Comparison of ENCODE assay signal across 9 mouse cellular contexts in genomic region chr4:155200861-155201390, GRCm38 (mm10). TPM values are rescaled to one million over a fixed set of nuclear protein-coding genes. Genes with fewer than 3 reads are reported as not detected.
DNase-seq lines count a peak whose midpoint lies in the region; ATAC-seq and TF ChIP-seq lines count a peak whose summit lies in the region.
"Had no signal": no experiment of that assay in that cellular context is flagged by ENCODE, and none has a peak within 500 bp of the region (broad histone marks: within the 10 kb centered on the region; RNA-seq: fewer than 3 reads in every experiment).

No protein-coding gene starts in this region.

- no peak for ATAC-seq in heart, embryonic 13.5 days (ENCODE audit: extremely low read depth, insufficient number of reproducible peaks, low FRiP score, low TSS enrichment)
- no peak for ATAC-seq in embryonic facial prominence, embryonic 12.5 days (ENCODE audit: insufficient number of reproducible peaks, insufficient read depth, low FRiP score, low TSS enrichment)
- peak; percentile 60 for ATAC-seq in lung, postnatal 0 days

- no peak overlapping the region for H3K9ac ChIP-seq in heart, embryonic 13.5 days
- H3K9ac ChIP-seq in embryonic facial prominence, embryonic 12.5 days, result no peak overlapping the region
- H3K9ac ChIP-seq in lung, postnatal 0 days (replicated peaks; ENCODE audit: low read depth), result no peak overlapping the region

- intact Hi-C loops in heart, postnatal 36 days (cut with DNase I), result no loop called here

- no peak for DNase-seq in heart, postnatal 36 days
- peak; percentile 74 to 82 for DNase-seq in B cell, adult 2 months
- DNase-seq in lung, postnatal 0 days (ENCODE audit: low spot score), result peak; percentile 78
- DNase-seq in urinary bladder, postnatal 14 days (ENCODE audit: low spot score), result no peak
- DNase-seq in right cerebral cortex, adult 2 months (ENCODE audit: low spot score in 2 of 2), result no peak
- no peak for DNase-seq in adrenal gland, adult 8-10 months
- DNase-seq: kidney, postnatal 4 days had no signal

- no peak overlapping the region for H3K4me3 ChIP-seq in heart, embryonic 13.5 days
- no peak overlapping the region for H3K4me3 ChIP-seq in embryonic facial prominence, embryonic 12.5 days
- no peak overlapping the region for H3K4me3 ChIP-seq in lung, postnatal 0 days (ENCODE audit: low read depth, low read length)

- 0 out of 2 replicates have a peak overlapping the region, but pooled peaks have one; percentile 6 for H3K4me2 ChIP-seq in heart, embryonic 13.5 days
- H3K4me2 ChIP-seq in embryonic facial prominence, embryonic 12.5 days (replicated peaks), result no peak overlapping the region
- H3K4me2 ChIP-seq in lung, postnatal 0 days (replicated peaks; ENCODE audit: low read depth, low read length), result no peak overlapping the region

- peak overlapping the region; percentile 49; the same call in 1 of the 2 replicates for H3K27ac ChIP-seq in heart, embryonic 13.5 days (replicated peaks)
- H3K27ac ChIP-seq in embryonic facial prominence, embryonic 12.5 days, result 0 out of 2 replicates have a peak overlapping the region, but pooled peaks have one; percentile 24
- peak overlapping the region; percentile 71 for H3K27ac ChIP-seq in lung, postnatal 0 days (ENCODE audit: low read length)

- peaks cover 98% of the 10 kb centered on the region for H3K4me1 ChIP-seq in heart, embryonic 13.5 days
- H3K4me1 ChIP-seq in embryonic facial prominence, embryonic 12.5 days, result peaks cover 59% of the 10 kb centered on the region
- H3K4me1 ChIP-seq in lung, postnatal 0 days (ENCODE audit: insufficient read depth, low read depth, low read length), result peaks cover 32% of the 10 kb centered on the region; the same call in 1 of the 2 replicates

- peak; percentile 69 for TF ChIP-seq EP300 in lung, postnatal 0 days (IDR thresholded peaks at IDR 0.05)

- no peaks in the 10 kb centered on the region for H3K9me3 ChIP-seq in heart, embryonic 13.5 days
- H3K9me3 ChIP-seq in embryonic facial prominence, embryonic 12.5 days, result no peaks in the 10 kb centered on the region
- no peaks in the 10 kb centered on the region for H3K9me3 ChIP-seq in lung, postnatal 0 days (ENCODE audit: low read length)

- no peak for TF ChIP-seq CTCF in lung, postnatal 0 days (IDR thresholded peaks at IDR 0.05)

- no peaks in the 10 kb centered on the region for H3K36me3 ChIP-seq in heart, embryonic 13.5 days
- no peaks in the 10 kb centered on the region for H3K36me3 ChIP-seq in embryonic facial prominence, embryonic 12.5 days
- no peaks in the 10 kb centered on the region for H3K36me3 ChIP-seq in lung, postnatal 0 days (ENCODE audit: insufficient read depth, low read length)

- WGBS in heart, embryonic 13.5 days, result 73% methylated on average over 3 of the region's 3 CpGs
- WGBS in embryonic facial prominence, embryonic 12.5 days, result 87% methylated on average over 3 of the region's 3 CpGs
- 64% methylated on average over 3 of the region's 3 CpGs for WGBS in lung, postnatal 0 days

- no peaks in the 10 kb centered on the region for H3K27me3 ChIP-seq in heart, embryonic 13.5 days (replicated peaks)
- H3K27me3 ChIP-seq in embryonic facial prominence, embryonic 12.5 days, result no peaks in the 10 kb centered on the region
- H3K27me3 ChIP-seq in lung, postnatal 0 days (replicated peaks; ENCODE audit: insufficient read depth, low read length), result no peaks in the 10 kb centered on the region

RNA-seq across cellular contexts. Expression of gene Ski, which starts 21.5 kb away (rescaled TPM):
- 10.1 and 10.2 TPM in 2 replicates for polyA plus RNA-seq in heart, embryonic 13.5 days (2015; fragmentation: Nextera tagmentation; extraction: Ambion mirVana)
- total RNA-seq in heart, postnatal 36 days (2021), result 10 to 100 TPM; 53.3 to 56.8 TPM
- 16.8 and 17.7 TPM in 2 replicates for polyA plus RNA-seq in embryonic facial prominence, embryonic 12.5 days (2016; fragmentation: Nextera tagmentation; extraction: Ambion mirVana)
- 22.6 and 23.2 TPM in 2 replicates for polyA plus RNA-seq in lung, postnatal 0 days (2015; fragmentation: Nextera tagmentation; extraction: Ambion mirVana)
- 10 to 100 TPM; 64.1 to 85.4 (median 69.1) TPM for total RNA-seq in adrenal gland, adult 8-10 months (2022)

RNA-seq across cellular contexts. Expression of gene Faap20, which starts 48.7 kb away (rescaled TPM):
- polyA plus RNA-seq in heart, embryonic 13.5 days (2015; fragmentation: Nextera tagmentation; extraction: Ambion mirVana), result 63.2 and 71.1 TPM in 2 replicates
- total RNA-seq in heart, postnatal 36 days (2021), result 10 to 100 TPM; 14.5 to 18.3 TPM
- polyA plus RNA-seq in embryonic facial prominence, embryonic 12.5 days (2016; fragmentation: Nextera tagmentation; extraction: Ambion mirVana), result 85.1 and 87.4 TPM in 2 replicates
- 61.4 and 66.6 TPM in 2 replicates for polyA plus RNA-seq in lung, postnatal 0 days (2015; fragmentation: Nextera tagmentation; extraction: Ambion mirVana)
- 10 to 100 TPM; 57.4 to 70.1 (median 60.8) TPM for total RNA-seq in adrenal gland, adult 8-10 months (2022)

Comparison
In these comparisons a context has a peak if more than half of its experiments do, and no peak if none do; other contexts are left out.
1. DNase-seq: peak in B cell, adult 2 months (2 of 2) and lung, postnatal 0 days (single experiment); none in heart, postnatal 36 days (0 of 2), urinary bladder, postnatal 14 days (single experiment), right cerebral cortex, adult 2 months (0 of 2) and adrenal gland, adult 8-10 months (single experiment).
2. Peak in every context shown above with its lines, with median percentiles within 50 percentile points of each other: H3K27ac ChIP-seq.